ENCODE assay signal across 23 mouse cellular contexts in the genomic region with DNA sequence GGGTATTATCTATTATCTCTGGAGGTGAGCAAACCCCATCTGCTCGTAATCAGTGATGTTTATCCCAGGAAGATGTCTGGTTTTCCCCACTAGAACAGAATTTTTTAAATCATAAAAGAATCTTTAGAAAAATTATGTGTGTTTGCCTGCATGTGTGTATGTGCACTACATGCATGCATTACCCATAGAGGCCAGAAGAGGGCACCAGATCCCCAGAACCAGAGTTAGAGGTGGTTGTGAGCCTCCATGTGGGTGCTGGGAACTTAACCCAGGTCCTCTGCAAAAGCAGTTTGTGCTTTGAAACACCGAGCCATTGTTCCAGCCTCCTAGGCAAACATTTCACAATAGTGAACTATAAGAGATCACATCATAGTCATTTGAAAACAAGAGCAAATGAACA. TPM values are rescaled to one million over a fixed set of nuclear protein-coding genes. Genes with fewer than 3 reads are reported as not detected.
DNase-seq lines count a peak whose midpoint lies in the region; ATAC-seq and TF ChIP-seq lines count a peak whose summit lies in the region.
"Had no signal": no experiment of that assay in that cellular context is flagged by ENCODE, and none has a peak within 500 bp of the region (broad histone marks: within the 10 kb centered on the region; RNA-seq: fewer than 3 reads in every experiment).

No protein-coding gene starts in this region.

- no peak for TF ChIP-seq EP300 in lung, postnatal 0 days (IDR thresholded peaks at IDR 0.05)

- no peaks in the 10 kb centered on the region for H3K36me3 ChIP-seq in forebrain, postnatal 0 days (ENCODE audit: insufficient read depth)
- H3K36me3 ChIP-seq in forebrain, embryonic 15.5 days = no peaks in the 10 kb centered on the region
- no peaks in the 10 kb centered on the region for H3K36me3 ChIP-seq in hindbrain, postnatal 0 days (ENCODE audit: insufficient read depth, low read length)
- H3K36me3 ChIP-seq in hindbrain, embryonic 12.5 days = no peaks in the 10 kb centered on the region
- H3K36me3 ChIP-seq in lung, postnatal 0 days (ENCODE audit: insufficient read depth, low read length) = no peaks in the 10 kb centered on the region
- H3K36me3 ChIP-seq: hindbrain, embryonic 13.5 days; limb, embryonic 10.5 days; liver, embryonic 15.5 days; midbrain, embryonic 12.5 days had no signal

- ATAC-seq in forebrain, postnatal 0 days = no peak
- ATAC-seq in forebrain, embryonic 15.5 days (replicated peaks) = no peak
- ATAC-seq in hindbrain, postnatal 0 days = no peak
- ATAC-seq in hindbrain, embryonic 12.5 days (ENCODE audit: low FRiP score) = no peak
- ATAC-seq in lung, postnatal 0 days = no peak
- ATAC-seq: activated CD4-positive, CD25-positive, alpha-beta regulatory T cell, adult 4 months had no signal

- H3K4me1 ChIP-seq in forebrain, postnatal 0 days (ENCODE audit: insufficient read depth) = no peaks in the 10 kb centered on the region
- H3K4me1 ChIP-seq in forebrain, embryonic 15.5 days = 0 out of 2 replicates have a peak, but pooled peaks cover 2% of the 10 kb centered on the region
- H3K4me1 ChIP-seq in hindbrain, postnatal 0 days (ENCODE audit: insufficient read depth, low read length) = no peaks in the 10 kb centered on the region
- peaks cover 2% of the 10 kb centered on the region; the same call in 1 of the 2 replicates for H3K4me1 ChIP-seq in hindbrain, embryonic 12.5 days
- no peaks in the 10 kb centered on the region for H3K4me1 ChIP-seq in lung, postnatal 0 days (ENCODE audit: insufficient read depth, low read depth, low read length)
- H3K4me1 ChIP-seq in olfactory bulb, adult 2 months (ENCODE audit: control insufficient read depth, insufficient read depth, low read length) = peaks cover 14% of the 10 kb centered on the region
- H3K4me1 ChIP-seq: hindbrain, embryonic 13.5 days; liver, embryonic 15.5 days; midbrain, embryonic 12.5 days had no signal

- no peak overlapping the region for H3K4me3 ChIP-seq in forebrain, postnatal 0 days (ENCODE audit: low read depth, low read length)
- no peak overlapping the region for H3K4me3 ChIP-seq in forebrain, embryonic 15.5 days
- H3K4me3 ChIP-seq in hindbrain, postnatal 0 days (ENCODE audit: low read length) = no peak overlapping the region
- H3K4me3 ChIP-seq in hindbrain, embryonic 12.5 days = no peak overlapping the region
- no peak overlapping the region for H3K4me3 ChIP-seq in lung, postnatal 0 days (ENCODE audit: low read depth, low read length)
- H3K4me3 ChIP-seq in olfactory bulb, adult 2 months (ENCODE audit: insufficient read depth, low read depth, low read length) = no peak overlapping the region
- H3K4me3 ChIP-seq: hindbrain, embryonic 13.5 days; limb, embryonic 10.5 days; liver, embryonic 15.5 days; midbrain, embryonic 12.5 days had no signal

- H3K9ac ChIP-seq in forebrain, postnatal 0 days = no peak overlapping the region
- H3K9ac ChIP-seq in forebrain, embryonic 15.5 days (replicated peaks) = no peak overlapping the region
- no peak overlapping the region for H3K9ac ChIP-seq in hindbrain, postnatal 0 days (replicated peaks; ENCODE audit: low read length)
- no peak overlapping the region for H3K9ac ChIP-seq in hindbrain, embryonic 12.5 days
- no peak overlapping the region for H3K9ac ChIP-seq in lung, postnatal 0 days (replicated peaks; ENCODE audit: low read depth)
- H3K9ac ChIP-seq: hindbrain, embryonic 13.5 days; liver, embryonic 15.5 days; midbrain, embryonic 12.5 days had no signal

- H3K27me3 ChIP-seq in forebrain, postnatal 0 days (ENCODE audit: insufficient read depth, low read length) = no peaks in the 10 kb centered on the region
- H3K27me3 ChIP-seq in forebrain, embryonic 15.5 days = no peaks in the 10 kb centered on the region
- no peaks in the 10 kb centered on the region for H3K27me3 ChIP-seq in hindbrain, postnatal 0 days (ENCODE audit: insufficient read depth, low read length)
- H3K27me3 ChIP-seq in hindbrain, embryonic 12.5 days = no peaks in the 10 kb centered on the region
- H3K27me3 ChIP-seq in lung, postnatal 0 days (replicated peaks; ENCODE audit: insufficient read depth, low read length) = no peaks in the 10 kb centered on the region
- H3K27me3 ChIP-seq: hindbrain, embryonic 13.5 days; liver, embryonic 15.5 days; midbrain, embryonic 12.5 days had no signal

- no peak overlapping the region for H3K4me2 ChIP-seq in forebrain, postnatal 0 days (ENCODE audit: low read depth)
- H3K4me2 ChIP-seq in forebrain, embryonic 15.5 days (replicated peaks) = no peak overlapping the region
- no peak overlapping the region for H3K4me2 ChIP-seq in hindbrain, postnatal 0 days (ENCODE audit: low read depth, low read length)
- no peak overlapping the region for H3K4me2 ChIP-seq in hindbrain, embryonic 12.5 days (replicated peaks)
- H3K4me2 ChIP-seq in lung, postnatal 0 days (replicated peaks; ENCODE audit: low read depth, low read length) = no peak overlapping the region
- H3K4me2 ChIP-seq: hindbrain, embryonic 13.5 days; liver, embryonic 15.5 days; midbrain, embryonic 12.5 days had no signal

- DNase-seq in forebrain, postnatal 0 days = no peak
- no peak for DNase-seq in hindbrain, postnatal 0 days (ENCODE audit: low spot score)
- DNase-seq in lung, postnatal 0 days (ENCODE audit: low spot score) = no peak
- no peak for DNase-seq in lung, postnatal 36 days
- DNase-seq in embryo, embryonic 11 days = no peak
- DNase-seq: adrenal gland, postnatal 36 days; cerebellum, postnatal 25 days; kidney, adult 11 months; kidney, postnatal 4 days; layer of hippocampus, postnatal 36 days; right cerebral cortex, adult 18-20 months; thymus, postnatal 14 days had no signal

- no peak overlapping the region for H3K27ac ChIP-seq in forebrain, postnatal 0 days (ENCODE audit: low read depth, low read length)
- no peak overlapping the region for H3K27ac ChIP-seq in forebrain, embryonic 15.5 days (replicated peaks)
- no peak overlapping the region for H3K27ac ChIP-seq in hindbrain, postnatal 0 days
- H3K27ac ChIP-seq in hindbrain, embryonic 12.5 days = no peak overlapping the region
- H3K27ac ChIP-seq in lung, postnatal 0 days (ENCODE audit: low read length) = no peak overlapping the region
- peak overlapping the region; percentile 91 for H3K27ac ChIP-seq in olfactory bulb, adult 2 months (ENCODE audit: insufficient read depth, low read depth, low read length)
- H3K27ac ChIP-seq: hindbrain, embryonic 13.5 days; limb, embryonic 10.5 days; liver, embryonic 15.5 days; macrophage; midbrain, embryonic 12.5 days had no signal

- no peak for TF ChIP-seq POLR2A in olfactory bulb, adult 2 months (IDR thresholded peaks at IDR 0.05; ENCODE audit: insufficient read depth, low read depth, low read length)

- TF ChIP-seq CTCF in forebrain, postnatal 0 days (IDR thresholded peaks at IDR 0.05; ENCODE audit: low read depth) = peak; percentile 32
- TF ChIP-seq CTCF in hindbrain, postnatal 0 days (IDR thresholded peaks at IDR 0.05; ENCODE audit: low read depth) = peak; percentile 40
- peak; percentile 25; the same call in 1 of the 2 replicates for TF ChIP-seq CTCF in lung, postnatal 0 days (IDR thresholded peaks at IDR 0.05)
- no peak for TF ChIP-seq CTCF in olfactory bulb, adult 2 months (IDR thresholded peaks at IDR 0.05; ENCODE audit: insufficient read depth, low read depth, low read length)

- H3K9me3 ChIP-seq in forebrain, postnatal 0 days (ENCODE audit: low read length) = no peaks in the 10 kb centered on the region
- peaks cover 8% of the 10 kb centered on the region; the same call in 1 of the 2 replicates for H3K9me3 ChIP-seq in forebrain, embryonic 15.5 days
- peaks cover 3% of the 10 kb centered on the region; the same call in 1 of the 2 replicates for H3K9me3 ChIP-seq in hindbrain, postnatal 0 days (ENCODE audit: low read length)
- H3K9me3 ChIP-seq in hindbrain, embryonic 12.5 days (replicated peaks) = no peaks in the 10 kb centered on the region; the same call in 1 of the 2 replicates
- H3K9me3 ChIP-seq in lung, postnatal 0 days (ENCODE audit: low read length) = peaks cover 5% of the 10 kb centered on the region; the same call in 1 of the 2 replicates
- H3K9me3 ChIP-seq: limb, embryonic 10.5 days; liver, embryonic 15.5 days had no signal

- 90% methylated on average over 2 of the region's 2 CpGs for WGBS in forebrain, postnatal 0 days
- 91% methylated on average over 2 of the region's 2 CpGs for WGBS in forebrain, embryonic 15.5 days
- 96% methylated on average over 2 of the region's 2 CpGs for WGBS in hindbrain, postnatal 0 days
- WGBS in hindbrain, embryonic 12.5 days = 96% methylated on average over 2 of the region's 2 CpGs
- WGBS in lung, postnatal 0 days = 91% methylated on average over 2 of the region's 2 CpGs
- WGBS in olfactory bulb, adult 2 months = 88% methylated on average over 2 of the region's 2 CpGs

RNA-seq across cellular contexts. Expression of a gene that starts 11.5 kb away (rescaled TPM):
- 32.0 and 33.0 TPM in 2 replicates for total RNA-seq in forebrain, postnatal 0 days (2014; rRNA removed)
- polyA plus RNA-seq in forebrain, postnatal 0 days (2015; fragmentation: Nextera tagmentation; extraction: Ambion mirVana) = 15.6 and 23.8 TPM in 2 replicates
- 14.2 and 19.4 TPM in 2 replicates for polyA plus RNA-seq in forebrain, embryonic 15.5 days (2015; fragmentation: Nextera tagmentation; extraction: Ambion mirVana)
- total RNA-seq in hindbrain, postnatal 0 days (2014; rRNA removed) = 17.8 and 26.8 TPM in 2 replicates
- polyA plus RNA-seq in hindbrain, postnatal 0 days (2015; fragmentation: Nextera tagmentation; extraction: Ambion mirVana) = 16.3 and 17.2 TPM in 2 replicates
- polyA plus RNA-seq in hindbrain, embryonic 12.5 days (2016; fragmentation: Nextera tagmentation; extraction: Ambion mirVana) = 38.6 and 45.6 TPM in 2 replicates
- 50.5 and 53.5 TPM in 2 replicates for polyA plus RNA-seq in lung, postnatal 0 days (2015; fragmentation: Nextera tagmentation; extraction: Ambion mirVana)
- polyA plus RNA-seq in olfactory bulb, adult 2 months (2012; ENCODE audit: insufficient read depth, insufficient read length, low replicate concordance, missing spikeins) = not detected in 2 replicates

RNA-seq across cellular contexts. Expression of a gene that starts 26.9 kb away (rescaled TPM):
- not detected in 2 replicates for total RNA-seq in forebrain, postnatal 0 days (2014; rRNA removed)
- not detected in 2 replicates for polyA plus RNA-seq in forebrain, postnatal 0 days (2015; fragmentation: Nextera tagmentation; extraction: Ambion mirVana)
- not detected in 2 replicates for polyA plus RNA-seq in forebrain, embryonic 15.5 days (2015; fragmentation: Nextera tagmentation; extraction: Ambion mirVana)
- not detected in 2 replicates for total RNA-seq in hindbrain, postnatal 0 days (2014; rRNA removed)
- polyA plus RNA-seq in hindbrain, postnatal 0 days (2015; fragmentation: Nextera tagmentation; extraction: Ambion mirVana) = not detected in 2 replicates
- polyA plus RNA-seq in hindbrain, embryonic 12.5 days (2016; fragmentation: Nextera tagmentation; extraction: Ambion mirVana) = not detected in 2 replicates
- not detected in 2 replicates for polyA plus RNA-seq in lung, postnatal 0 days (2015; fragmentation: Nextera tagmentation; extraction: Ambion mirVana)
- not detected in 2 replicates for polyA plus RNA-seq in olfactory bulb, adult 2 months (2012; ENCODE audit: insufficient read depth, insufficient read length, low replicate concordance, missing spikeins)
- total RNA-seq: adrenal gland, postnatal 36 days; layer of hippocampus, postnatal 36 days had no signal
- polyA plus RNA-seq: activated CD4-positive, CD25-positive, alpha-beta regulatory T cell, adult 4 months; embryonic facial prominence, embryonic 11.5 days; hindbrain, embryonic 13.5 days; limb, embryonic 10.5 days; liver, embryonic 15.5 days; macrophage; midbrain, embryonic 12.5 days; stomach, embryonic 14.5 days had no signal
